Mouse (Mus musculus): ENCODE results near the gene Agbl3. TPM values are rescaled to one million over a fixed set of nuclear protein-coding genes. Genes with fewer than 3 reads are reported as not detected.

Gene Agbl3
- 0.27 and 0.56 TPM in 2 replicates for polyA plus RNA-seq (2012; rRNA removed; ENCODE audit: low replicate concordance)

GRCm38 (mm10) chr6:34780231-34780942 lies at the start of gene Agbl3:
Agbl3 (plus strand) TSS chr6:34780432.

GRCm38 (mm10) chr6:34862791-34863403 lies 82.7 kb downstream of the Agbl3 start, which contains the start of gene Tmem140:
Tmem140 (plus strand) TSS chr6:34863146.

GRCm38 (mm10) chr6:34877509-34878321 lies 97.5 kb downstream of the Agbl3 start, which contains the start of gene Cyren:
Cyren (minus strand) TSS chr6:34878060.

Other genes starting within 250 kb of the Agbl3 start
- gene Cald1, start 181.9 kb upstream of the Agbl3 start, polyA plus RNA-seq (2012; rRNA removed; ENCODE audit: low replicate concordance): 2.1 and 6.8 TPM in 2 replicates
- 12.5 and 25.2 TPM in 2 replicates for gene Tmem140, start 82.7 kb downstream of the Agbl3 start, polyA plus RNA-seq (2012; rRNA removed; ENCODE audit: low replicate concordance)
- gene Cyren, start 97.6 kb downstream of the Agbl3 start, polyA plus RNA-seq (2012; rRNA removed; ENCODE audit: low replicate concordance): 2.2 and 2.6 TPM in 2 replicates
- gene Wdr91, start 130.4 kb downstream of the Agbl3 start, polyA plus RNA-seq (2012; rRNA removed; ENCODE audit: low replicate concordance): 4.8 TPM in 2 replicates
- not detected in 2 replicates for gene Stra8, start 139.7 kb downstream of the Agbl3 start, polyA plus RNA-seq (2012; rRNA removed; ENCODE audit: low replicate concordance)
- gene Slc23a4, start 208.0 kb downstream of the Agbl3 start, polyA plus RNA-seq (2012; rRNA removed; ENCODE audit: low replicate concordance): 55.8 and 140 TPM in 2 replicates